Mouse (Mus musculus) NIH3T3 (cell line): ENCODE results near the gene Raly.
"Not testable (repeated sequence)": the region's sequence is repeated elsewhere in the genome, so short reads cannot be mapped to it uniquely, and the experiment has no call there.

ENCODE experiments used
- DNase-seq: peaks from one replicate; pipeline ENCODE4 v3.0.0-alpha.2; 2012; ENCODE audit warnings: low read depth

The Raly gene

GRCm38 (mm10) chr2:154836537-154836936 lies 45.6 kb downstream of the Raly start:
- no peak for DNase-seq

DNA sequence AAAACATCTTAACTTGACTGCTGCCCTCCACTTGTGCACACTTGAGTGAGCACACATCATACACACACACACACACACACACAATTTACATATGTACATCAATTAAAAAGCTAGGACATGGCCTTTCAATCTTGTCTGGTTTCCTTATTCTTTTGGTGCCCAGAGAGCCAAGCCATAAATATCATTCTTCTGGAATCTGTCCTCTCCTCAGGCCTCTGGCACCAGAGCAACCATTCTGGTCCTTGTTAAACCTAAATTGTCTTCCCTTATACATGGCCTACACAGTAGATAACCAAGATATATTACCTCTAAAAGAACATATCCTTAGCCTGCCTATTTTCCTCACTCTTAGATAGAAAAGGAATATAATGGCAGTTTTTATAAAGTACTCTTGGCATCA lies 57.2 kb downstream of the Raly start:
- no peak for DNase-seq

DNA sequence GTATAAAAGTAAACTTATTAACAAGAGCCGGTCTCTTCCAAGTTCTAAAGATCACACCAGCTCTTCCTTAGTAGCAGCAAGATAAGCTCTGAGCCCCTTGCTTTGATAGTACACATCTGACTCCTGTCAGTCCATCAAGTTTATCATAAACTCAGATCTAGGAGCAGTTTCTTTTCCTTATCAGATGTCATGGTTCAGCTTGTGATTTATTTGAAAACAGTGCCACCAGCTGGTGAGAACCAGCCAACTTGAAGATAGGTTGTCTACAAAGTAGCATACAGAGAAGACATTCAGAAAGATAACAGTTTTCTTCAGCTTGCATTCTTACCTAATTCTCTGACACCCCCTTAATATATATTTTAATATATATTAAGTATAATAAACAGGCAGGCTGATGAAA lies 64.5 kb downstream of the Raly start:
- DNase-seq: peak; percentile 78

DNA sequence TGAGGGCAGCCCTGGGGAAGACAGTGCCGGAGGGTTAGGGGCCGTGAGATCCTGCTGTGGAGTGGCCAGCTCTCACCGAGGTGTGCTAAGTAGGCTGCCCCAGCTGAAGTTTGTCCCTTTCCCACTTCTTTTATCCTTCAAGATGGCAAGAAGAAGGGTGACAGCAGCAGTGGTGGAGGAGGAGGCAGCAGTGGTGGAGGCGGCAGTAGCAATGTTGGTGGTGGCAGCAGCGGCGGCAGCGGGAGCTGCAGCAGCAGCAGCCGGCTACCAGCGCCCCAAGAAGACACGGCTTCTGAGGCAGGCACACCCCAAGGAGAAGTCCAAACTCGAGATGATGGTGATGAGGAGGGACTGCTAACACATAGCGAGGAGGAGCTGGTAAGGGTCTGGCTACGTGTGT lies 72.8 kb downstream of the Raly start:
- no peak for DNase-seq

DNA sequence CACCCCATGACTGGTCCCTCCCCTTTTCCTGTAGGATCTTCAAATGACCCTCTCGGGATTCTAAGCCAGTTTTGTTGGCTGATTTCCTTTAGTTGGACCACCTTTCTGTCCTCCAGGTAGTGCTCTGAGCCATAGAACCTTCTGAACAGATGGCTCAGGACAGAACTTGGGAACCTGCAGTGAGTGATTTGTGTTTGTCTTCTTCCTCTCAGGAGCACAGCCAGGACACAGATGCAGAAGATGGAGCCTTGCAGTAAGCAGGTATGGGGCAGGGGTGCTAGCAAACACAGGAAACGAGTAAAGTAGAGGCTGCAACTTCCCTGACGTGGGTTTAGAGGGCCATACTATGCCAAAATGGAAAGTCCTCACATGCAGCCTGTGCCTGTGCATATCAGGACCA lies 74.8 kb downstream of the Raly start:
- DNase-seq: no peak

DNA sequence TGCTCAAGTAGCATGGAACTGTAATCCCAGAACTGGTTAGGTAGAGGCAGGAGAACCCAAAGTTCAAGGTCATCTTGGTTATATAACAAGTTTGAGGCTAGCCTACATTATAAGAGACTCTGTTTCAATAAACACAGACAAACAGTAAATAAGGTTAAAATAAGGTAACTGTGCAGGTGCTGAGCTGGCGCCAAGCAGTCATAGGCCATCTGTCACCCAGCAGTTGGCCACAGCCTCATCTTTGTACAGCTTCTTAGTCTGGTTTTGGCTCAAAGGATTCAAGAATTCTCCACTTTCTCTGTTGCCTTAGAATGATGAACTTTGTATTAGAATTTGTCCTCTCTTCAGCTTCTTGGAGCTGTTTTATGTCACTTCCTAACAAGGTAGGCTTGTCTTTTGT lies 77.2 kb downstream of the Raly start:
- no peak for DNase-seq

DNA sequence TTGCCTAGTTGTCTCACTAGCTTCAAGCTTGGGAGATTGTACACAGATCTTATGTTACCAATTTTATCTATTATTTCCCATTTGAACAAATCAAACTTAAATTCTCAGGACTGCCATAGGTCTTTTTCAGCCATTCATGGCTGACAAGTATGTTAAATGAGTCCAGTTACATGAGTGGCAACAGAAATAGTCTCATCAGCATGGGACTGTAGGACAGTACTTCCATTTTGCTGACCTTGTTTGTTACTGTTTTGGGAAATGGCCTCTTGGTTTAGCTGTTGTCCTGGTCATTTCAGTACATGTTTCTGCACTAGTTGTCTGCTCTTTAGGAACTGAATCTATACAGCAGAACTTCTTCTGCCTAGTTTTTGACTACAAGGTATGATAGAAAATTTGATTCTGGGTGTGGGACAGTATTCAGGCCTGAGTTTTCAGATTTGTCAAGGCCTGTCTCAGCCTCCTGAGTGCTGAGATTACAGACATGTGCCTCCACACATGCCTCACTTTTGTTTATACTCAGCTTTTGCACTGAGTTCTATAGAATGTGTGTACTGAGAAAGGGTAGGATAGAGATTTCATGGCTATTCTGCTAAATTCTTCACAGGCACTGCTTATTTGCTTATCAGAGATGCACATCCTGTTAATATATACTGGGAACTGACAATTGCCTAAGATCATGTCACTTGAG lies 79.2 kb downstream of the Raly start:
- DNase-seq: no peak

DNA sequence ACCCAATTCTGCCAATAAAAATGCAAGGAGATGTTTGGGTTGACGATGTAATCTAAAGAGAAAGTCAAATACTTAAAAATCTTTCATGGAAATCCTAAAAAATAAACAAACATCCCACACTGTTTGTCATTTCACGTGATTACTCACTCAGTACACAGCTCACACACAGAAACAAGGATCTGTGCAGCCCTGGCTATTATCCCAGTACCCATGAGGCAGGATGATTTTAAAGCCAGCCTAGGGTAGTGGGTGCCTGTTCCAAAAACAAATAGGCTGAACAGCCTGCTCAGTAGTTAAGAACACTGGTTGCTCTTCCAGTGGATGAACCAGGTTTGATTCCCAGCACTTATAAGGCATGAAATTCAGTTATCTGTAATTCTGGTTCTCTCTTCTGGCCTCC lies 85.7 kb downstream of the Raly start:
- DNase-seq: no peak

DNA sequence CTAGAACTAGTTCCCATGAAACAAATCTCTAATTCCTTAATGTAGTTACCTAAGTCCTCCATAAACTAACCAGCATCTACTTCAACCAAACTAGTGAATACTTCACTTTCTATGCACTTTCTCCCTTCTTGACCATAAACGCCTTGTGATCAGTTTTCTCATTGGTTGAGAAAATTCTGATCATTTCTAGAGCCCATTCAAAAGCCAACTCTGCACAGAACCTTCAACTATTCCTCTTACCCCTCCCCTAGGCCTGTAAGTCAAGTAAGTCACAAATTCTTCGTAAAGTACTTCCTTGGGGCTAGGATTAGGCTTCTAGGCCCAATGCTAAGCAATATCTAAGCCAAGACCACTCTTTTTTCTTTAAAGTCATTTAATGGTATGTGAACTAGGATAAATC lies 100.7 kb downstream of the Raly start:
- peak; percentile 30 for DNase-seq

GRCm38 (mm10) chr2:154892201-154893044 lies 101.5 kb downstream of the Raly start, which contains the start of gene Eif2s2:
Gene Eif2s2, minus strand, starts transcription at chr2:154892935.
- DNase-seq: peak; percentile 100

GRCm38 (mm10) chr2:154893045-154893385 lies 102.1 kb downstream of the Raly start:
- no peak for DNase-seq

- DNase-seq: no peak
Observed at GRCm38 (mm10) chr2:154893548-154893947, 102.7 kb downstream of the Raly start.

- DNase-seq: not testable (repeated sequence)
Observed at GRCm38 (mm10) chr2:154899004-154899403, 108.1 kb downstream of the Raly start.

- not testable (repeated sequence) for DNase-seq
Observed at GRCm38 (mm10) chr2:154899412-154899811, 108.5 kb downstream of the Raly start.

DNA sequence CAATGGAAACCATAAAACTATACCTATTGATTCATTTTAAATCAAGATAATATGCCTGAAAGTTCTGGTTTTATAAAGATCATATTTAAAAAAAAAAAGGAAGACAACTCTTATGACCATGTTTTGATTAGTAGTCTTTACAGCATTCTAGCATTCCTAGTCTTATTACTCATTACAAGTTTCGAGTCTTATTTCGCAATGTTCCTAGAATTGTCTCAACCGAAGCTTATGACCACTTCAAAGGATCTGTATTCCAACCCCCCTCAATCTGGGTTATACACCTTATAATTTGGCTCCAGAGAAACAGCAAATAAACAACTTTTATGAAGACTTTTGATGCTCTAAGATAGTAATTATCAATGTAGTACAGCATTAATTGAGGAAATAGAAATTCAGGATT lies 111.2 kb downstream of the Raly start:
- DNase-seq: peak; percentile 59

- DNase-seq: no peak
Observed at GRCm38 (mm10) chr2:154905796-154906195, 114.9 kb downstream of the Raly start.

- DNase-seq: not testable (repeated sequence)
Observed at GRCm38 (mm10) chr2:154908223-154908622, 117.3 kb downstream of the Raly start.

GRCm38 (mm10) chr2:154909789-154910188 lies 118.9 kb downstream of the Raly start:
- DNase-seq: no peak

GRCm38 (mm10) chr2:154915922-154916541 lies 125.1 kb downstream of the Raly start:
- DNase-seq: no peak

- DNase-seq: peak; percentile 28
Observed at GRCm38 (mm10) chr2:154916547-154916946, 125.7 kb downstream of the Raly start.
